Mouse (Mus musculus) olfactory bulb, adult 2 months (tissue): ENCODE measurements around the gene Naaladl1.

ENCODE experiments used
- CTCF ChIP-seq: fragments of 200-500 bp; IDR thresholded peaks from 2 replicates; pipeline ENCODE4 v1.5.1; 2012; ENCODE audit warnings: low read depth, mild to moderate bottlenecking, low read length, moderate library complexity; ENCODE audit not compliant: insufficient read depth
- POLR2A ChIP-seq: fragments of 200-500 bp; IDR thresholded peaks from 2 replicates; pipeline ENCODE4 v1.6.1; 2012; ENCODE audit warnings: mild to moderate bottlenecking, low read depth, low read length, moderate library complexity; ENCODE audit not compliant: insufficient read depth

DNA sequence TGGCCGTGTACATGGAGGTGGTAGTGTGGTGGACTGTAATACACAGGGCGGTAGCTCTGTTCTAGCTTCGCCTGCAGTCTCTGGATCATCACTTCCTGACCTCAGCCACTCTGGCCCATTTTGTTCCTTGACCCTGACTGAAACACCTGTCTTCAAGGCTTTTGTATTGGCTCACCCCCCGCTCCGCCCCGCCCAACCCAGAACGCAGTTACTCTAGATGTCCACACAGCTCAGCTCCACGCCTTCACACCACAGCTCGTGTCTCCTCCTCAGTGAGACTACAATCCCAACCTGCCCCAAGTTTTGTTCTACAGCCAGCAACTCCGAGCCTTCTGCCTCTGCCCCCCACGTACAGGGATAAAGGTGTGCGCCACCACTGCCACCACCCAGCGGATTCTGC lies 16.7 kb upstream of the Naaladl1 start:
- TF ChIP-seq CTCF (no peak), POLR2A (no peak)
